Mouse (Mus musculus): ENCODE measurements around the gene Proser1. TPM values are rescaled to one million over a fixed set of nuclear protein-coding genes. Genes with fewer than 3 reads are reported as not detected.

Proser1 gene
- 31.6 and 35.7 TPM in 2 replicates for polyA plus RNA-seq (2016; fragmentation: Nextera tagmentation; extraction: Ambion mirVana)

DNA sequence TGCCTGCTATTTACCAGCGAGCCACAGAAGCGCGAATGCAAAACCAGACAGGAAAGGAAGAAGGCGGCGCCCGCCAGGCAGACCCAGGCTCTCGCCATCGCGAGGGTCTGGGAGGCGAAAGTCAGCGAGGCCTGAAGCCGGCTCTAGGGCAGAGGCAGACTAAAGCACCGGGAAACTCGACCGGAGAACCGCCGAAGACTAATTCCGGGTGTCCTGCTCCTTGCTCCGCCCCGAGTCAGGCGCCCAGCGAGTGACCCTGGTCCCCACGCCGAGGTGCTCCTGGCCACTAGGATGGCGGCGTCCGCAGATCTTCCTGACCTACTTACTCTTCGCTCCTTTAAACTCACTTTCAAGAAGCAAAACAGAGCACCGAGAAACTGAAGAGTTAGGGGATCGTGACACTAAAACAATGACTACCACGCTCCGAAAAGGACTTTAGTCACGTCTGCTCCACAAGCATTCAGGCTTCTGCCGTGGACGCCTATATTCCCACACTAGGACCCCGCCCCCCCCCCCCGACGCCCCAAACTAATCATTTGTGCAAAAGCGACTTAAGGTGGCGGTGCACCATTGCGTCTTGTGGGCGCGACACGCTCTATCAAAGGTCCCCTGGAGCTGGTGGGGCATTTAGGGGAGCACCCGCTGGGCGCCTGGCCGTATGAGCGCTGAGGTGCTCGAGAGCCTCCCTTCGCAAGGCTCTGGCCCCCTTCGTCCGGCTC, at the start of gene Proser1, which contains the start of gene Nhlrc3:
Gene Proser1, plus strand, starts transcription at position 621 of the 719 bp plus-strand sequence.
Gene Nhlrc3, minus strand, starts transcription at position 287 of the 719 bp plus-strand sequence.
- no peaks in the 10 kb centered on the region for H3K9me3 ChIP-seq
- H3K4me1 ChIP-seq: peaks cover 33% of the 10 kb centered on the region
- peak within 1 kb of the TSS; percentile 89 for H3K9ac ChIP-seq (replicated peaks)
- peak; percentile 98 for ATAC-seq (ENCODE audit: low FRiP score, low read depth)
- WGBS: 1% methylated on average over 52 of the region's 52 CpGs
- peak within 1 kb of the TSS; percentile 88 for H3K27ac ChIP-seq (replicated peaks)
- H3K4me2 ChIP-seq (replicated peaks): peak within 1 kb of the TSS; percentile 79
- peaks cover 23% of the 10 kb centered on the region; the same call in 1 of the 2 replicates for H3K36me3 ChIP-seq
- no peaks in the 10 kb centered on the region for H3K27me3 ChIP-seq
- H3K4me3 ChIP-seq: peak within 1 kb of the TSS; percentile 92

DNA sequence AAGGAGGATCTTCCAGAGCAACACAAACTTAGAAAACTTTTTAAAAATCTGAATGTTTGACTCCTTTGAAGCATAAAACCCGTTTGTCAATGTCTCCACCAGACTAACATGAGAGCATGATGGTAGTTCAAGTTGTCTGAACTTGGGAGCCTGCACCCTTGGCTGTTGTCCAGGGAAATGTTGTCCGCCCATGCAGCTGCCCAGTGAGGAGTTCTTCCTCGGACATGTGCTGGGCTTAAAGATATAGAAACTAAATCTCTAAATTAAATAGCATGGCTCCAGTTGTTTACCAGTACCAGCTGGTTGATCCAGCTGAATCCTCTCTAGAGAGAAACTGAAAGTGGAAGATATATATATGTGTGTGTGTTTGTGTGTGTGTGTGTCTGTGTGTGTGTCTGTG, 49.5 kb upstream of the Proser1 start:
- Histone ChIP-seq H3K27ac (replicated peaks) (no peak overlapping the region), H3K9ac (replicated peaks) (no peak overlapping the region), H3K4me3 (no peak overlapping the region), H3K9me3 (no peaks in the 10 kb centered on the region), H3K36me3 (no peaks in the 10 kb centered on the region), H3K4me2 (replicated peaks) (no peak overlapping the region), H3K27me3 (no peaks in the 10 kb centered on the region), H3K4me1 (peaks cover 6% of the 10 kb centered on the region; the same call in 1 of the 2 replicates)
- ATAC-seq (ENCODE audit: low FRiP score, low read depth): no peak
- WGBS: 76% methylated on average over 3 of the region's 3 CpGs

GRCm38 (mm10) chr3:53416036-53416506, 47.4 kb upstream of the Proser1 start:
- Histone ChIP-seq H3K4me1 (peaks cover 6% of the 10 kb centered on the region; the same call in 1 of the 2 replicates), H3K27ac (replicated peaks) (no peak overlapping the region), H3K9me3 (no peaks in the 10 kb centered on the region), H3K4me2 (replicated peaks) (no peak overlapping the region), H3K27me3 (no peaks in the 10 kb centered on the region), H3K9ac (replicated peaks) (no peak overlapping the region), H3K36me3 (no peaks in the 10 kb centered on the region), H3K4me3 (no peak overlapping the region)
- 48% methylated on average over 5 of the region's 5 CpGs for WGBS
- no peak for ATAC-seq (ENCODE audit: low FRiP score, low read depth)

- H3K27ac ChIP-seq (replicated peaks): no peak overlapping the region
- no peak for ATAC-seq (ENCODE audit: low FRiP score, low read depth)
- 79% methylated on average over 7 of the region's 7 CpGs for WGBS
- H3K9me3 ChIP-seq: no peaks in the 10 kb centered on the region
- H3K4me3 ChIP-seq: no peak overlapping the region
- peaks cover 6% of the 10 kb centered on the region; the same call in 1 of the 2 replicates for H3K4me1 ChIP-seq
- no peaks in the 10 kb centered on the region for H3K27me3 ChIP-seq
- no peaks in the 10 kb centered on the region for H3K36me3 ChIP-seq
- no peak overlapping the region for H3K4me2 ChIP-seq (replicated peaks)
- H3K9ac ChIP-seq (replicated peaks): no peak overlapping the region
These were observed 45.8 kb upstream of the Proser1 start for GRCm38 (mm10) chr3:53417701-53418100.

- no peaks in the 10 kb centered on the region for H3K36me3 ChIP-seq
- 90% methylated on average over 12 of the region's 12 CpGs for WGBS
- no peak overlapping the region for H3K27ac ChIP-seq (replicated peaks)
- H3K27me3 ChIP-seq: no peaks in the 10 kb centered on the region
- H3K4me3 ChIP-seq: no peak overlapping the region
- H3K9me3 ChIP-seq: no peaks in the 10 kb centered on the region
- no peak overlapping the region for H3K4me2 ChIP-seq (replicated peaks)
- no peaks in the 10 kb centered on the region for H3K4me1 ChIP-seq
- no peak for ATAC-seq (ENCODE audit: low FRiP score, low read depth)
- no peak overlapping the region for H3K9ac ChIP-seq (replicated peaks)
These were observed 41.8 kb upstream of the Proser1 start for GRCm38 (mm10) chr3:53421656-53422055.

DNA sequence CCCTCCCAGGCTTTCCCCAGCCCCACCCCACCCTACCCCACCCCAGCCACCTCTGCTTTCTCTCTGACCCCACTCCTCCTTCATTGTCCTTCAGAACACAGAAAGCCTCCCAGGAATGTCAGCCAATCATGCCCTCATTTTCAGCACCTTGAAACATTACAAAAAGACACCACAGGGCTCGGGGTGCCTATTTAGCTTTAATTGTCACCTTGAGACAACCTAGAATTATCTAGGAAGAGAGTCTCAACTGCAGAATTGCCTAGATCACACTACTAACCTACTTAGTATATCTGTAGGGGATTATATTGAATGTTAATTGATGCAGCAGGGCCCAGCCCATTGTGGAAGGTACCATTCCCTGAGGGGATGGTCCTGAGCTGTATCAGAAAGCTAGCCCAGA, 40.8 kb upstream of the Proser1 start:
- no peaks in the 10 kb centered on the region for H3K36me3 ChIP-seq
- no peak overlapping the region for H3K9ac ChIP-seq (replicated peaks)
- no peak overlapping the region for H3K27ac ChIP-seq (replicated peaks)
- H3K4me1 ChIP-seq: no peaks in the 10 kb centered on the region
- ATAC-seq (ENCODE audit: low FRiP score, low read depth): no peak
- 46% methylated on average over 1 of the region's 1 CpGs for WGBS
- no peak overlapping the region for H3K4me3 ChIP-seq
- no peaks in the 10 kb centered on the region for H3K27me3 ChIP-seq
- H3K4me2 ChIP-seq (replicated peaks): no peak overlapping the region
- no peaks in the 10 kb centered on the region for H3K9me3 ChIP-seq

DNA sequence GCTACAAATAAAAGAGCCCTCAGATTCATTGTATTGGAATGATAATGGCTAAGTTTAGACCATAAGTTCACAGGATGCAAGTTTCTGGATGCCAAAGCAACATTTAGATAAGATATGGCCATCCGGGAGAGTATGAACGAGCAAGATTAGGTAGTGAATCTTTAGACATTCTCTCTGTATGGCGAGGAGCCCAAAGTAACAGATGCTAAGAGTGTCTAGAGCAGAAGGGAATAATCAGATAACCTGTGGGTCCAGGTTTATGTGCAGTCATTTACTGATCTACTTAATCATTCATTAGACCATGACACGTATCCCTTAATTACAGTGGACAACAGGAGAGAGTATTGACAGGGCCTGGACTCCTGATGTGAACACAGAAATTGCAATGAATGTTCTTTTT, 39.9 kb upstream of the Proser1 start:
- Histone ChIP-seq H3K27ac (replicated peaks) (no peak overlapping the region), H3K27me3 (no peaks in the 10 kb centered on the region), H3K4me2 (replicated peaks) (no peak overlapping the region), H3K9ac (replicated peaks) (no peak overlapping the region), H3K9me3 (no peaks in the 10 kb centered on the region), H3K4me1 (no peaks in the 10 kb centered on the region), H3K4me3 (no peak overlapping the region), H3K36me3 (no peaks in the 10 kb centered on the region)
- 86% methylated on average over 4 of the region's 4 CpGs for WGBS
- ATAC-seq (ENCODE audit: low FRiP score, low read depth): no peak

GRCm38 (mm10) chr3:53434610-53435009, 28.9 kb upstream of the Proser1 start:
- Histone ChIP-seq H3K9me3 (no peaks in the 10 kb centered on the region), H3K9ac (replicated peaks) (no peak overlapping the region), H3K4me3 (no peak overlapping the region), H3K4me2 (replicated peaks) (no peak overlapping the region), H3K36me3 (no peaks in the 10 kb centered on the region), H3K27me3 (no peaks in the 10 kb centered on the region), H3K27ac (replicated peaks) (no peak overlapping the region), H3K4me1 (no peaks in the 10 kb centered on the region)
- ATAC-seq (ENCODE audit: low FRiP score, low read depth): no peak
- WGBS: 71% methylated on average over 3 of the region's 3 CpGs

- H3K27me3 ChIP-seq: no peaks in the 10 kb centered on the region
- no peak overlapping the region for H3K27ac ChIP-seq (replicated peaks)
- H3K9me3 ChIP-seq: no peaks in the 10 kb centered on the region
- H3K9ac ChIP-seq (replicated peaks): no peak overlapping the region
- H3K36me3 ChIP-seq: no peaks in the 10 kb centered on the region
- ATAC-seq (ENCODE audit: low FRiP score, low read depth): no peak
- 69% methylated on average over 5 of the region's 5 CpGs for WGBS
- H3K4me1 ChIP-seq: no peaks in the 10 kb centered on the region
- no peak overlapping the region for H3K4me3 ChIP-seq
- no peak overlapping the region for H3K4me2 ChIP-seq (replicated peaks)
These were observed 26.9 kb upstream of the Proser1 start for GRCm38 (mm10) chr3:53436550-53436949.

DNA sequence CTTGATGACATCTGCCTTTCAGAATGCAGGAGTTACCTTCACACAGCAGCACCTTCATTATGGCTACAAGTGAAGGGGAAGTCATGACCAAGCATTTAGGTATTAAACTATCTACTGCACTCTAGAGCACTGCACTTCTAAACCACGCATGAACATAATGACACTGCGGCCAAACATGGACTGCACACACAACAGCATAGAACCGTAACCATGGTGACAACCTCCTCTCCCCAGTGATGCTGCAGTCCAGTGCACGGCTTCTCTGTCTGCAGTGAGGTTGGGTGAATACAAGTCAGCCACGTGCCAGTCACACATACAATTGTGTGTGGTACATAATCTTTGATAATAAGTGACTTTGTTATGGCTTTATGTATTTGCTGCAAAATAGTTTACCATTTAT, 17.9 kb upstream of the Proser1 start:
- Histone ChIP-seq H3K27me3 (no peaks in the 10 kb centered on the region), H3K9ac (replicated peaks) (no peak overlapping the region), H3K4me3 (no peak overlapping the region), H3K27ac (replicated peaks) (no peak overlapping the region), H3K4me2 (replicated peaks) (no peak overlapping the region), H3K36me3 (peaks cover 9% of the 10 kb centered on the region; the same call in 1 of the 2 replicates), H3K9me3 (no peaks in the 10 kb centered on the region), H3K4me1 (peaks cover 4% of the 10 kb centered on the region; the same call in 1 of the 2 replicates)
- 55% methylated on average over 5 of the region's 5 CpGs for WGBS
- ATAC-seq (ENCODE audit: low FRiP score, low read depth): peak; percentile 54; the same call in 1 of the 2 replicates

GRCm38 (mm10) chr3:53446801-53447200, 16.7 kb upstream of the Proser1 start:
- H3K9ac ChIP-seq (replicated peaks): no peak overlapping the region
- peaks cover 4% of the 10 kb centered on the region; the same call in 1 of the 2 replicates for H3K4me1 ChIP-seq
- no peak overlapping the region for H3K27ac ChIP-seq (replicated peaks)
- no peaks in the 10 kb centered on the region for H3K27me3 ChIP-seq
- H3K4me3 ChIP-seq: no peak overlapping the region
- no peaks in the 10 kb centered on the region for H3K9me3 ChIP-seq
- H3K4me2 ChIP-seq (replicated peaks): no peak overlapping the region
- H3K36me3 ChIP-seq: peaks cover 22% of the 10 kb centered on the region
- 77% methylated on average over 3 of the region's 3 CpGs for WGBS
- no peak for ATAC-seq (ENCODE audit: low FRiP score, low read depth)

- H3K27me3 ChIP-seq: no peaks in the 10 kb centered on the region
- H3K27ac ChIP-seq (replicated peaks): no peak overlapping the region
- no peak overlapping the region for H3K4me2 ChIP-seq (replicated peaks)
- no peak overlapping the region for H3K4me3 ChIP-seq
- H3K4me1 ChIP-seq: peaks cover 4% of the 10 kb centered on the region; the same call in 1 of the 2 replicates
- no peaks in the 10 kb centered on the region for H3K9me3 ChIP-seq
- peak; percentile 6; the same call in 1 of the 2 replicates for ATAC-seq (ENCODE audit: low FRiP score, low read depth)
- H3K36me3 ChIP-seq: peaks cover 36% of the 10 kb centered on the region
- no peak overlapping the region for H3K9ac ChIP-seq (replicated peaks)
- 31% methylated on average over 2 of the region's 2 CpGs for WGBS
These were observed 15.3 kb upstream of the Proser1 start for GRCm38 (mm10) chr3:53448208-53448607.
